ENCODE assay signal across 8 mouse cellular contexts in genomic region chr15:9070912-9071555, GRCm38 (mm10). TPM values are rescaled to one million over a fixed set of nuclear protein-coding genes. Genes with fewer than 3 reads are reported as not detected.
DNase-seq lines count a peak whose midpoint lies in the region; ATAC-seq lines count a peak whose summit lies in the region.

Gene Nadk2 (plus strand): TSS chr15:9071260.

- no peaks in the 10 kb centered on the region for H3K27me3 ChIP-seq in hindbrain, embryonic 14.5 days (ENCODE audit: control insufficient read depth, insufficient read depth, low read length)

- H3K27ac ChIP-seq in hindbrain, embryonic 14.5 days, result peak within 1 kb of the TSS; percentile 88

- peaks cover 26% of the 10 kb centered on the region for H3K4me1 ChIP-seq in hindbrain, embryonic 14.5 days (replicated peaks; ENCODE audit: control insufficient read depth, insufficient read depth, low read length)

- H3K9ac ChIP-seq in hindbrain, embryonic 14.5 days, result peak within 1 kb of the TSS; percentile 79

- peak; percentile 99 for ATAC-seq in hindbrain, embryonic 14.5 days (ENCODE audit: low FRiP score)

- peak within 1 kb of the TSS; percentile 61 for H3K4me2 ChIP-seq in hindbrain, embryonic 14.5 days (replicated peaks)

- peak within 1 kb of the TSS; percentile 83 for H3K4me3 ChIP-seq in hindbrain, embryonic 14.5 days (replicated peaks; ENCODE audit: low read length)

- H3K36me3 ChIP-seq in hindbrain, embryonic 14.5 days (replicated peaks; ENCODE audit: control insufficient read depth, insufficient read depth), result no peaks in the 10 kb centered on the region

- under 1% methylated on average over 45 of the region's 54 CpGs for WGBS in hindbrain, embryonic 14.5 days

- no peaks in the 10 kb centered on the region for H3K9me3 ChIP-seq in hindbrain, embryonic 14.5 days (ENCODE audit: control insufficient read depth, low read length)

- DNase-seq in R1 (ENCODE audit: low read depth, low spot score), result peak; percentile 99
- DNase-seq in cerebellum, postnatal 25 days, result peak; percentile 98
- peak; percentile 96 for DNase-seq in frontal cortex, postnatal 25 days (ENCODE audit: low spot score in 2 of 2)
- peak; percentile 96 for DNase-seq in hindbrain, embryonic 14.5 days (ENCODE audit: low spot score)
- DNase-seq in layer of hippocampus, postnatal 36 days, result peak; percentile 98 to 99
- DNase-seq in lung, postnatal 36 days, result peak; percentile 100
- peak; percentile 100 for DNase-seq in retina, postnatal 1 day
- DNase-seq in urinary bladder, adult 18-20 months (ENCODE audit: low spot score in 2 of 2), result peak; percentile 91 to 99

RNA-seq across cellular contexts. Expression of gene Nadk2, which starts in this region (rescaled TPM):
- polyA plus RNA-seq in hindbrain, embryonic 14.5 days (2014; fragmentation: Nextera tagmentation; extraction: Ambion mirVana), result 37.8 and 38.4 TPM in 2 replicates
- total RNA-seq in layer of hippocampus, postnatal 36 days (2021), result 10 to 100 TPM; 68.6 to 70.3 TPM

Comparison
In these comparisons a context has a peak if more than half of its experiments do, and no peak if none do; other contexts are left out.
1. Peak in every context shown above with its lines: DNase-seq, ATAC-seq, H3K4me3 ChIP-seq and H3K27ac ChIP-seq.